Mouse (Mus musculus) C2C12 (cell line): ENCODE measurements around the gene Apol10a.
"Not testable (repeated sequence)": the region's sequence is repeated elsewhere in the genome, so short reads cannot be mapped to it uniquely, and the experiment has no call there.

Experiments used
- CTCF ChIP-seq: IDR thresholded peaks from one replicate; pipeline ENCODE4 v1.5.1; 2011; ENCODE audit not compliant: control insufficient read depth, insufficient read depth, insufficient read length
- MAX ChIP-seq: IDR thresholded peaks from one replicate; pipeline ENCODE4 v1.6.1; 2011; ENCODE audit warnings: mild to moderate bottlenecking, control low read depth
- MYOD1 ChIP-seq: IDR thresholded peaks from one replicate; pipeline ENCODE4 v1.6.1; 2011; ENCODE audit warnings: low read depth; ENCODE audit not compliant: control insufficient read depth, insufficient read length
- MYOG ChIP-seq: IDR thresholded peaks from one replicate; pipeline ENCODE4 v1.6.1; 2011; ENCODE audit not compliant: control insufficient read depth, insufficient read length; ENCODE audit errors: extremely low read depth

DNA sequence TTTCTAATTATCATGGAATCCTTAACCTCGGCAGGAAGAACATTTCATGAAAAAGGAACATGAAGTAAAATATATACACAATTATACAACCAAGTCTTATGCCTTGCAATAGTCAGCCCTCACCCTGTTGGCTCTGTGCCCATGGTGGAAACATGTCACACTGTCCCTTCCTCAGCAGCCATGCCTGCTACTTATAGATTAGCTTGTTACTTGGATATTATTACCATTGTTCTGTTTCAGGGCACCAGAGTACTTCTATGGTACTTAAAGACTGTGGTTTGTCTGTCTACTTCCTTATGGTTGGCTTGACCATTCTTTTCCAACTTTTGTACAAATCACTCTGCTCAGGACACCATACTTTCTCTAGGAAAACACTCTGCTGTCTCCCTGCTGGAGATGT lies 16.3 kb downstream of the Apol10a start:
- TF ChIP-seq CTCF, MYOG, MYOD1, MAX: not testable (repeated sequence)
